Mouse (Mus musculus) frontal cortex, postnatal 25 days (tissue): ENCODE results near the gene Cyp2e1.
A peak's percentile ranks its signal among the peaks of the same experiment; 100 is the strongest.

ENCODE experiments used
- DNase-seq, 2 experiments: peaks; one replicate each; pipeline ENCODE4 v3.0.0; 2022; ENCODE audit warnings: low spot score in 2 of 2

Cyp2e1 gene

DNA sequence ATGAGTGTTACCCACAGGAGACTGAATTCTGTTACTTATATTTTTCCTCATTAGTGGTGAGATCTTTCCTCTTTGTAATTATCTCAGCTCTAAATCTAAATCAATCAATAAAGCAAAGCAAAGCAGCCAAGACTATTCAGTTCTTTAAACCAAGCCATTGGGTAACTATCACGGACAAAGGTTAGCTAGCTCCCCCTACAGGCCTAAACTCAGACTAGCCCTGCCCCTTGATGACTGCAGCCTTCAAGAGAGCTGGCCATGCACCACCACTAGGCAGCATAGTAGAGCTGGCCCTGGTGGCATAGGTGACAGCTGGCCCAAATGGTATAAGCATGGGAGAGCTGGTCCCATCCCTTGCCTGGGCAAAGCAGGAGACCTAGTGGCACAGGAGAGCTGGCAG lies 42.2 kb downstream of the Cyp2e1 start:
- peak in 1 of 2 experiments; percentile 43 for DNase-seq

DNA sequence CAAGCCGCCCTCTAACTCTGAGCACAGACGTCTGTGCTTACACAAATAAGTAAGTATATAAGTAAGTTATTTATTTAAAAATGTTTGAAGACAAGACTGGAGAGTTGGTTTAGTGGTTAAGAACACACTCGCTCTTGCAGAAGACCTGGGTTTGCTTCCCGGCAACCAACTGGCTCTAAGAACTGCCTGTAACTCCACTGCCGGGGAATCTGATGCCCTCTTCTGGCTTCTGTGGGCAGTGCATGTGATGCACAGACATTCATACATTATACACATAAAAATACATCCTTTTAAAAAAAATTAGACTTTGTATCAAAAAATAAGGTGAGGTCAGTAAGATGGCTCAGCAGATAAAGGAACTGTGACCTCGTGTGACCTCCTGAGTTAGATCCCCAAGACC lies 47.0 kb downstream of the Cyp2e1 start:
- no peak for DNase-seq

DNA sequence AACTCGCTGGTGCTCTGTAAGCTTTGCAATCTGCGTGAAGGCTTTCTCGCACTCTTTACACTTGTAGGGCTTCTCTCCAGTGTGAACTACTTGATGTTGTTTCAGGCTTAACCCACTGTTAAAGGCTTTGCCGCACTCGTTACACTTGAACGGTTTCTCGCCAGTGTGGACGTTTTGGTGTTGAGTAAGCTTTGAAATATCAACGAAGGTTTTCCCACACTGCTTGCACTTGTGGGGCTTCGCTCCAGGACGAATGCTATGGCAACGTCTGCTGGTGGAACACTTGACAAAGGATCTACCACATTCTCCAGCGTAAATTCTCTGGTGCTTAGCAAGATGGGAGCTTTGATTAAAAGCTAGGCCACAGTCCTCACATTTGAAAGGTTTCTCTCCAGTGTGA lies 48.2 kb downstream of the Cyp2e1 start:
- no peak for DNase-seq

DNA sequence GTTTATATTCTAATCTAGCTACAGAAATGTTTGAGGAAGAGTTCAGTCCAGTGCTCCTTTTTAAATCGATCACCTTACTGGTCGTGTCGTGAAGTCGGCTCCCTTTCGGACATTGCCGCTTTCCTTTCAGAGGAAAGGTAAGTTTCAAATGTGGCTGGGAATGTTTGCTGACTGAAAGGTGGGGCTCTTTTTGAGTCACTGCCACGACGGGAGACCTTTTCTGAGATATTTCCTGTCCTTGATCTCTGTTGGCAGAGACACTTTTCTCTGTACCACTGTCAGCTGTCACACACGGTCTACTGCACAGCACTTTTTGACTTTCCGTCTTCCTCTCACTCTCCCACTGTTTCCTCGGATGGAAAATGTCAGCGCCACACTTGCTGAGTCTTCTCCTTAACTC lies 49.3 kb downstream of the Cyp2e1 start:
- no peak for DNase-seq

GRCm38 (mm10) chr7:140820173-140820572 lies 56.6 kb downstream of the Cyp2e1 start:
- no peak for DNase-seq

- no peak for DNase-seq
Measured at GRCm38 (mm10) chr7:140821305-140821652, 57.7 kb downstream of the Cyp2e1 start.

DNA sequence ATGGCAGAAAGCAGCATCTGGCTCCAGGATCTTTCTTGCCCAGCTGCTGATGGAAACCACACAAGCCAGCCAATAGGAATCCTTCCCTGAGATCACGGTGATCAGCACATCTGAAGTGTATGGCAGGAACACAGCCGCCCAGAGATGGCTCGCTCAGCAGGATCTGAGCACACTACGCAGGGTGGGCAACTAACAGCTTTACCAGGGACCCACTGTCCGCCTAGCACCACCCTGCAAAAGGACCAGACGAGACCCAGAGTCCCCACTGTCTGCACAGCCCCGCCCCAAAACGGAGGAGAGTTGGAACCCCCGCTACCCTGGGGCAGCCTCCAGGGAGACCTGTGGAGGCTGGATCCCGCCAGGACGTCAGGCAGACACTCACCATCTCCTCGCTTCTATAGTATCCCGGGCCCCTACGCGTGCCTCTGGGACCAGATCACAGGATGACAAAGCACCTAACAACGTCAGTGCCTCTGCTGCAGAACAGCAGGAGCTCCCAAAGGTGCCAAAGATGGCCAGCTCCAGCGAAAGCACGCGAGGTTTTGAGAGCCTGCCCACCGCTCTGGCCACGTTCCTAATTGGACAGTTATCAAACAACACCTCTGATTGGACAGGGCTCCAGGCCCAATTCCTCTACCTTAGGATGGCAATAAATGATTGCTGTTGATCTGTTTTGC lies 58.3 kb downstream of the Cyp2e1 start, which contains the start of gene Zfp941:
Gene Zfp941, minus strand, starts transcription at position 526 of the 677 bp plus-strand sequence.
- DNase-seq, result peak in 1 of 2 experiments; percentile 40

DNA sequence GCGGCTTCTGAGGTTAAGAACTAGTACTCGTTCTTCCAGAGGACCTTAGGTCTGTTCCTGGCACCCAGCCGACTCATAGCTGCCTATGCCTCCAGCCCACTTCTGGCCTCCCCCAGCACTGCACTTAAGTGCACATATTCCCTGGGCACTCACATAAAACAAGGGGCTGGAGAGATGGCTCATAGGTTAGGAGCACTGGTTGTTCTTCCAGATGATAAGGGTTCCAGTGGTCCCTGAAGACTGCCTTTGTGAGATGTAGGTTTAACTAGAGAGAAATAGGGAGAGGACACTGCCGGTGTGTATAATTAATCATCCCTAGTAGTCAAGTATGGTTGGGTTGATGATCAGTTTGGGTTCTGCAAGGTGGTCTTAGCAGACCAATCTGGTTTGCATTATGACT lies 59.2 kb downstream of the Cyp2e1 start:
- DNase-seq, result no peak
